Mouse (Mus musculus) small intestine, adult 2 months (tissue): ENCODE measurements around the gene Ppp1r17.

ENCODE experiments used
- CTCF ChIP-seq: fragments of 200-500 bp; IDR thresholded peaks from 2 replicates; pipeline ENCODE4 v1.5.1; 2012; ENCODE audit warnings: low read depth, mild to moderate bottlenecking, control low read depth, inconsistent platforms, low read length, moderate library complexity, mixed read lengths; ENCODE audit not compliant: insufficient replicate concordance, insufficient read length; ENCODE audit errors: extremely low read depth
- POLR2A ChIP-seq: fragments of 200-500 bp; IDR thresholded peaks from 2 replicates; pipeline ENCODE4 v1.6.1; 2012; ENCODE audit warnings: low read depth, mild to moderate bottlenecking, control low read depth, inconsistent platforms, low read length, moderate library complexity

DNA sequence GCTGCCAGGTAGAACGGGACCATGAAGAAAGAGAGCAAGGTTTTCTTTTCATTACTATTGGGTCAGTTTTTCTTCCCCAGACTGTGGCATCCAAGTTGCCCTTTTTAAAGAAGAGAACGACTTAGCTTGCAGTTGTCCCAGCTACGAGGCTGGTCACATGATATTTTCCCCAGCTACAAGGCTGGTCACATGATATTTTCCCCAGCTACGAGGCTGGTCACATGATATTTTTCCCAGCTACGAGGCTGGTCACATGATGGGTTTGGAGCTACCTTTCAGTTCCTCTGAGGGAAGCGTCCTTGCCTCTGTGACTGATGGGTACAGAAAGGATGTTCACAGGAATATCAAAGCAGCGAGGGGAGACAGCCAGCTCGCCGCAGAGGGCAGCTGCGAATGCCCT, 17.8 kb downstream of the Ppp1r17 start:
- TF ChIP-seq CTCF, result no peak
- TF ChIP-seq POLR2A, result no peak
